Mouse (Mus musculus) heart, embryonic 16.5 days (tissue): ENCODE measurements around the gene Znhit3. TPM values are rescaled to one million over a fixed set of nuclear protein-coding genes. Genes with fewer than 3 reads are reported as not detected.
A peak's percentile ranks its signal among the peaks of the same experiment; 100 is the strongest.
"Not testable (repeated sequence)": the region's sequence is repeated elsewhere in the genome, so short reads cannot be mapped to it uniquely, and the experiment has no call there.

Source experiments
- ATAC-seq: fragments of 200-750 bp; cut with Nextera tagmentation; replicated peaks from 2 replicates; pipeline ENCODE4 v1.8.0; 2017; ENCODE audit warnings: moderate number of reproducible peaks; ENCODE audit not compliant: insufficient read depth, low FRiP score; ENCODE audit errors: extremely low read depth
- H3K27ac ChIP-seq: fragments of 300-500 bp; sonication (generic); 2 replicates; pipeline ENCODE4 v1.5.1; 2014; ENCODE audit warnings: mild to moderate bottlenecking, low read length, control low read depth, moderate library complexity
- H3K27me3 ChIP-seq: fragments of 300-500 bp; sonication (generic); 2 replicates; pipeline ENCODE4 v1.6.1; 2014; ENCODE audit warnings: low read length, mixed read lengths; ENCODE audit not compliant: control insufficient read depth, insufficient read depth
- H3K36me3 ChIP-seq: fragments of 300-500 bp; sonication (generic); 2 replicates; pipeline ENCODE4 v1.6.1; 2014; ENCODE audit not compliant: control insufficient read depth, insufficient read depth
- H3K4me1 ChIP-seq: fragments of 300-500 bp; sonication (generic); 2 replicates; pipeline ENCODE4 v1.6.1; 2014; ENCODE audit warnings: low read length, mixed read lengths; ENCODE audit not compliant: control insufficient read depth, insufficient read depth
- H3K4me2 ChIP-seq: fragments of 300-500 bp; sonication (generic); 2 replicates; pipeline ENCODE4 v1.6.1; 2014; ENCODE audit warnings: low read depth, mild to moderate bottlenecking, control low read depth, low read length
- H3K4me3 ChIP-seq: fragments of 300-500 bp; sonication (generic); 2 replicates; pipeline ENCODE4 v1.5.1; 2014; ENCODE audit warnings: mild to moderate bottlenecking, control low read depth, low read length
- H3K9ac ChIP-seq: fragments of 300-500 bp; sonication (generic); 2 replicates; pipeline ENCODE4 v1.6.1; 2014; ENCODE audit warnings: low read length, control low read depth
- H3K9me3 ChIP-seq: fragments of 300-500 bp; sonication (generic); replicated peaks from 2 replicates; pipeline ENCODE4 v1.6.1; 2016; ENCODE audit warnings: low read length; ENCODE audit not compliant: control insufficient read depth
- WGBS: fragments of 180-500 bp; shearing (Covaris S2); extraction: QIAGEN DNeasy Blood & Tissue Kit; methylation state at CpG from one replicate; pipeline ENCODE4 v1.1.7; 2014; 5-methylcytosine and 5-hydroxymethylcytosine counted together
- polyA plus RNA-seq: library from polyadenylated mRNA; unstranded; fragments of >200 nt; fragmentation: Nextera tagmentation; extraction: Ambion mirVana; gene quantifications from 2 replicates; pipeline ENCODE4 v1.2.1, GENCODE M21; 2015

The Znhit3 gene
- polyA plus RNA-seq, 1 experiment from 2014 or later = 37.6 TPM

DNA sequence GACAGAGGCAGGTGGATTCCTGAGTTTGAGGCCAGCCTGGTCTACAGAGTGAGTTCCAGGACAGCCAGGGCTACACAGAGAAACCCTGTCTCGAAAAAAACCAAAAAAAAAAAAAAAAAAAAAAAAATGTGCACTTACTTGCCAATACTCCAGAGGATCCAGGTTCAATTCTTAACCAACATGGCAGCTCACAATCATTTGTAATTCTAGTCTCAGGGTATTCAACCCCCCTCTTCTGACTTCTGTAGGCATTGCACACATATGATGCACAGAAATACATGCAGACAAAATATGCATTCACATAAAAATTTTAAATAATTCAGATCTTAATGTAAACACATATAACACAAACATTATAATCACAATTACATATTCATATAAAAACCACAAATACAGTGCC lies 40.1 kb downstream of the Znhit3 start:
- not testable (repeated sequence) for ATAC-seq, H3K36me3 ChIP-seq, H3K4me3 ChIP-seq, H3K27me3 ChIP-seq, H3K27ac ChIP-seq, H3K4me2 ChIP-seq, H3K9me3 ChIP-seq, H3K9ac ChIP-seq
- peaks cover 13% of the 10 kb centered on the region for H3K4me1 ChIP-seq
- WGBS = no CpG with 5 or more reads among the region's 1 CpGs

DNA sequence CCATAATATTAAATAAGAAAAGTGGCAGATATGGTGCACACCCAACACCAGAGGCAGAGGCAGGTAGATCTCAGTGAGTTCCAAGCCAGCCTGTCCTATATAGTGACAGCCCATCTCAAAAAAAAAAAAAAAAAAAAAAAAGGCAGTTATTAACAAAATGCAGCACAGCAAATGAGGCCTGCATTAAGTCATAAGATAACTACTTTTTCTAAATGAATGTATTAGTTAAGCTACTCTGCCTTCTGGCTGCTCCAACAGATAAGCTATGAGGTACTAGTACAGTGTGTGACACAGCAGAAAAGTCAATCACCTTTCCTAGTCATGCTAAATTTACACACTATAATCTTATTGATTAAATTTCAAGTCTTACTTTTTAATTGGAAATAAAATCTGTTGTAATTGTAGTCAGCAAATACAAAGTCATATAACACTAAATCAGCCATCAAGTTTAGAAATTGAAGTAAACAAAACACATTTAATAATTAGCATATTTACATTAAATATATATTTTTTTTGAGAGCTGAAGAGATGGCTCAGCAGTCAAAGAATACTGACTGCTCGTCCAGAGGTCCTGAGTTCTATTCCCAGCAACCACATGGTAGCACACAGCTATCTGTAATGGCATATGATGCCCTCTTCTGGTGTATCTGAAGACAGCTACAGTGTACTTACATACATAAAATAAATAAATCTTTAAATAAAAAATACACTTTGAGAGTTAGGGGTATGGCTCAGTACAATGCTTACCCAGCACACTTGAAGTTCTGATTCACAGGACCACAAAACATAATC lies 42.9 kb downstream of the Znhit3 start:
- Histone ChIP-seq H3K9ac (no peak overlapping the region), H3K4me1 (peaks cover 12% of the 10 kb centered on the region), H3K9me3 (no peaks in the 10 kb centered on the region), H3K4me2 (no peak overlapping the region), H3K4me3 (no peak overlapping the region), H3K27me3 (no peaks in the 10 kb centered on the region), H3K36me3 (no peaks in the 10 kb centered on the region), H3K27ac (no peak overlapping the region)
- WGBS = 78% methylated on average over 1 of the region's 1 CpGs
- no peak for ATAC-seq

DNA sequence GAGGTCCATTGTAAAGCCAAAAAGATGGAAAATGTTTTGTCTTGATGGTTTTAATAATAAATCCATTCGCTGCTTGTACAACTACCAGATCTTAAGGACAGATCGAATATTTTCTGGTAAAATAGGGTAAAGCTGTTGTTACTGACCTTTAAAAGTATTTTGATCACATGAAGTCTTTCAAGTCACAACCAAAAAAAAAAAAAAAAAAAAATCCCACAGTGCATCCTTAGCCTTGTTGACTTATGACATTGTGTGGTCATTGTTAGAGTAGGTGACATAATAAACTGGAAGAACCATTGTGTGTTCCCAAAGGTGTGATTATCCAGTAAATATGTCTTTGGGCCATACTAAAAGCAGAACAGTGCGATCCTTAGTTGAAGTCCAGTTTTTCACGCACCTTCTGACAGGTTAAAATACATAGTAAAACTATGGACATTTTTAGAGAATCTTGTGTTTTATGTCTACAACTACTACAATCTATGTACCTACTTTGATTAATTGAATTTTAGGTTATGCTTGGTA lies 44.6 kb downstream of the Znhit3 start:
- Histone ChIP-seq H3K4me1 (peaks cover 17% of the 10 kb centered on the region), H3K9ac (peak overlapping the region; percentile 94), H3K9me3 (no peaks in the 10 kb centered on the region), H3K4me3 (peak overlapping the region; percentile 98), H3K27me3 (no peaks in the 10 kb centered on the region), H3K4me2 (peak overlapping the region; percentile 78), H3K36me3 (no peaks in the 10 kb centered on the region), H3K27ac (peak overlapping the region; percentile 100)
- ATAC-seq = no peak
- WGBS = 70% methylated on average over 4 of the region's 4 CpGs

DNA sequence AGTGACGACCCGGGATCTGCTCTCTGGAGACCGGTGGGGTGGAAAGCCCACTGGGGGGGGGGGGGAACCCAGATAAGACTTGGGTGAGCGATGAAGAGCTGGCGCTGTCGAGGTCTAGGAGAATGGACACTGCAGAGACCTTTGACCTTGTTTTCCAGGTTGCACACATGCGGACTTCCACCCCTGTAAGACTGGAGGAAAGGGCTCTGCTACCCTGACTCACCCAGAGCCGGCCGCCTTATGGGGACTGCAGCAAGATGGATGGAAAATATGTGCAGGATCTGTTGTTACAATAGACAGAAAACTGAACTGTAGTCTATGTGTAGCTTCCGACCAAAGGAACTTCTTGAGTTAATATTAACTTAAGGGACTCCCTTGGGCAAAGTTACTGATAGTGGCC lies 45.1 kb downstream of the Znhit3 start:
- peak overlapping the region; percentile 94 for H3K9ac ChIP-seq
- peak overlapping the region; percentile 78 for H3K4me2 ChIP-seq
- H3K4me3 ChIP-seq = peak overlapping the region; percentile 98
- H3K9me3 ChIP-seq = no peaks in the 10 kb centered on the region
- peak overlapping the region; percentile 100 for H3K27ac ChIP-seq
- WGBS = 0% methylated on average over 10 of the region's 10 CpGs
- H3K36me3 ChIP-seq = no peaks in the 10 kb centered on the region
- ATAC-seq = peak; percentile 14
- H3K27me3 ChIP-seq = no peaks in the 10 kb centered on the region
- H3K4me1 ChIP-seq = peaks cover 20% of the 10 kb centered on the region

DNA sequence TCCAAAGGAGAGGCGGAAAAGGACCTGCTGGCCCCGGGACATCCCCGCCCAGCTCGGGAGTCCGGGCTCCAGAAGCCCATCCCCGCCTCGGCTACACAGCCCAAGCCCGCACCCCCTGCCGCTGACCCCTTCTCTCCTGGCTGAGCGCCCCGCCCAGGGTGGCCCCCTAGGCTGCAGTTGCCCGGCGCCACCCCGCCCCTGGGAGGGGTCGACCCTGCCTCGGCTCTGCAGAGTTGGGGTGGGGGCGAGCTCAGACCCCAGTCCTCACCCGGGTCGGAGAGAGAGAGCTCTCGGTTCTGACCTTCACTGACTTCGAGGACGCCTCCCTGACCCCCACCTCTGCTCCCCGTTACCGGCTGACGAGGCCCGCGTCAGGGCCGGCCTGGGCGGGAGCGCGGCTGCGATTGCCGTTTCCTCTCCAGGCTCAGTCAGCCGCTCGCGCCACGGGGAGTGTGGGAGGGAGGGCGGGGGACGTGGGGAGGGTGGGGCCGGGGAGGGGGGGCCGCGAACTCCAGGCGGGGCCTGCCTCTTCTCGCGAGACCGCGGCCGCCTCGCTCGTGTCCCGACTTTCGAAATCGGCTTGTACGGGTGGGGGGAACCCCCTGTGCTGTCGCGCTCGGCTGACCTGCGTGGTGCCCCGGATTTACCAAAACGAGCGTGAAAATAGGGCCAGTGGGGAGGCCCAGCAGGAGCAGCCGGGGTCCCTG lies 45.7 kb downstream of the Znhit3 start, which contains the start of gene Ggnbp2:
Ggnbp2 (minus strand) TSS at position 481 of the 707 bp plus-strand sequence.
- ATAC-seq = peak; percentile 87
- WGBS = 1% methylated on average over 58 of the region's 62 CpGs
- peak within 1 kb of the TSS; percentile 100 for H3K27ac ChIP-seq
- H3K4me2 ChIP-seq = peak within 1 kb of the TSS; percentile 88
- peak within 1 kb of the TSS; percentile 98 for H3K4me3 ChIP-seq
- H3K36me3 ChIP-seq = no peaks in the 10 kb centered on the region
- peaks cover 22% of the 10 kb centered on the region for H3K4me1 ChIP-seq
- no peaks in the 10 kb centered on the region for H3K27me3 ChIP-seq
- peak within 1 kb of the TSS; percentile 96 for H3K9ac ChIP-seq
- no peaks in the 10 kb centered on the region for H3K9me3 ChIP-seq

DNA sequence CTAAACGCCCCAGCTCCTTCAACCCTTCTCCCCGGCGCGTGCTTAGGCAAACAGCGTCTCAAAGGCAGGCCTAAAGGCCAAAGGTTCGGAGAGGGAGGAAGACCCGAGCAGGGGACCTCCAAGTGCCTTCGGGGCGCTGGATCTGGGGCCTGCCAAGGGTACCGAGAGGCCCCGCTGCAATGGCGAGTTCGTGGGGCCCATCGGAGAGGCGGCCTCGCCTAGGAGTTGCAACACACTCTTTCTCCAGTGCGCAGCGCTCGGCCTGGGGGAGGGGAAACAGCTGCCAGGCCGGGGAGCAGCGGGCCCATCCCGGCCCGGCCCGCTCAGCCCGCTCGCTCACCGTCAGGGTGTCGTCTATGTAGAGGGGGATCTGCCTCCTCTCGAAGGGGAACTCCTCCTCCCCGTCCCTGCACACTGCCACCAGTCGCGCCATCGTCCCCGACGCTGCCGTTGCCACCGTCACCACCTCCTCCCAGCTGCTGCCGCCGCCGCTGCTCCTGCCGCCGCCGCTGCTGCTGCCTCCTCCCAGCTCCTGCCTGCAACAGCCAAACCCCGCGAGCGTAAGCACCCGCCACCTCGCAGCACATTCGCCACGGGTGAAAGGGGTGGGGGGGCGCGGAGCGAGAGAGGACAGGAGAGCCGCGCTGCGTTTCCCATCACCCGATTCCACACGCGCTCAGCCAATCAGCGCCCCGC lies 46.5 kb downstream of the Znhit3 start:
- H3K4me2 ChIP-seq = peak overlapping the region; percentile 88
- peak overlapping the region; percentile 96 for H3K9ac ChIP-seq
- ATAC-seq = peak; percentile 77
- H3K9me3 ChIP-seq = no peaks in the 10 kb centered on the region
- peak overlapping the region; percentile 98 for H3K4me3 ChIP-seq
- H3K27ac ChIP-seq = peak overlapping the region; percentile 96
- under 1% methylated on average over 61 of the region's 61 CpGs for WGBS
- peaks cover 22% of the 10 kb centered on the region for H3K4me1 ChIP-seq
- no peaks in the 10 kb centered on the region for H3K36me3 ChIP-seq
- H3K27me3 ChIP-seq = no peaks in the 10 kb centered on the region

DNA sequence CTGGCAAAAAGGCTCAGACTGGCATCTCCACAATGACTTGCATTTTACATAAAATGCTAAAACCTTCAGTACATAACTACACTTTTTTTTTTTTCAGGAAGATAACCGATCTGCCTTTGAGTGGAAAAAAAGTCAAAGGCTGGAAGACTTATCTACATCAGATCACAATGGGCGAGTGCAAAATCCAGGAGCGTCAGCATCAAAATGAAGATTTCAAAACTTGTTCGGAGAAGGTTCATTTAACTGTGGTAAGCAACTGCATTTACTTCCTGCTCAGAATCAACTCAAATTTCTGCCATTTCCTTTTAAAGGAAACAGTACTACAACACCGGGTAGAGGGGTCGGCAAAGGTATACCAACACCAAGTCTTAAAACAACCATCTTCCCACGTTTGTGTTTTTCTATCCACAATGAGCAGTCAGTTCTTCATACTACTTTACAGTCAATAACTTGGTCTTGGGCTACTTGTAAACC lies 47.3 kb downstream of the Znhit3 start:
- Histone ChIP-seq H3K9me3 (no peaks in the 10 kb centered on the region), H3K36me3 (no peaks in the 10 kb centered on the region), H3K4me2 (peak overlapping the region; percentile 88), H3K27ac (peak overlapping the region; percentile 96), H3K4me3 (peak overlapping the region; percentile 98), H3K27me3 (no peaks in the 10 kb centered on the region), H3K4me1 (peaks cover 22% of the 10 kb centered on the region), H3K9ac (peak overlapping the region; percentile 96)
- ATAC-seq = no peak
- 4% methylated on average over 7 of the region's 7 CpGs for WGBS

DNA sequence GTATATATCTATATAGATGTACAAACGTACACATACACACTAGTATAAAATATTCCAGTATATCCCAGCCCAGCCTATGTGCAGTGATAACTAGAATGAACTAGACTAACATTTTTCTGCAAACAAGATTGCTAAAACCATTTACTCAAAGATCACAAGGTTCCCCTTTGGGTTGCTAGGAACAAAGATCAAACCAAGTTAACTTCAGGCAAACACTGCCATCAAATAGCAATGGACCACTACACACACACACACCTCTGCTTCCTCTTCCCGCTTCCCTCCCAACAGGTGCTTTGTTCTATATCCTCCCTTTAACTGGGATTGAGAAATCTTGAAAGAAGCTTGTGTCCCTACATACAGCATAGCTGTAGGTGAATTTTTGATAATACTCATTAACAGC lies 48.6 kb downstream of the Znhit3 start:
- Histone ChIP-seq H3K4me2 (0 out of 2 replicates have a peak overlapping the region, but pooled peaks have one; percentile 2), H3K4me3 (no peak overlapping the region), H3K27me3 (no peaks in the 10 kb centered on the region), H3K27ac (no peak overlapping the region), H3K4me1 (peaks cover 22% of the 10 kb centered on the region), H3K36me3 (no peaks in the 10 kb centered on the region), H3K9me3 (no peaks in the 10 kb centered on the region), H3K9ac (no peak overlapping the region)
- ATAC-seq = no peak
- 90% methylated on average over 2 of the region's 2 CpGs for WGBS
